Mouse (Mus musculus) CH12.LX (cell line): ENCODE results near the gene Myo15b. TPM values are rescaled to one million over a fixed set of nuclear protein-coding genes. Genes with fewer than 3 reads are reported as not detected.

Experiments
- DNase-seq: peaks from one replicate; pipeline ENCODE4 v3.0.0-alpha.2; 2013; ENCODE audit errors: extremely low read depth
- H3K27ac ChIP-seq: 2 replicates; pipeline ENCODE4 v1.5.1; 2012; ENCODE audit warnings: low read depth, mild to moderate bottlenecking, control low read depth, moderate library complexity; ENCODE audit not compliant: insufficient read depth
- H3K27me3 ChIP-seq: replicated peaks from 2 replicates; pipeline ENCODE3; 2012; ENCODE audit warnings: inconsistent platforms
- H3K36me3 ChIP-seq, 2 experiments: replicated peaks in 1 of 2; 2 replicates each; pipeline versions ENCODE3 to v1.6.1; 2012; ENCODE audit warnings: inconsistent platforms in 1 of 2, low read length in 1 of 2, mild to moderate bottlenecking in 1 of 2, mixed read lengths in 1 of 2, moderate library complexity in 1 of 2; ENCODE audit not compliant: control insufficient read depth in 1 of 2, insufficient read depth in 1 of 2
- H3K4me1 ChIP-seq, 2 experiments: 2 replicates each; pipeline ENCODE4 v1.6.1; 2012; ENCODE audit warnings: inconsistent platforms in 1 of 2, moderate library complexity in 1 of 2; ENCODE audit not compliant: insufficient read depth in 2 of 2, control insufficient read depth in 1 of 2
- H3K4me2 ChIP-seq: 2 replicates; pipeline ENCODE4 v1.6.1; 2012; ENCODE audit warnings: low read depth, mild to moderate bottlenecking, control low read depth; ENCODE audit not compliant: poor library complexity, insufficient read depth, severe bottlenecking
- H3K4me3 ChIP-seq, 3 experiments: fragments of 150-350 bp in 1 of 3; sonication (generic) in 1 of 3; replicated peaks in 1 of 3; 2 replicates each; pipeline versions ENCODE3 to v1.5.1; 2011 to 2012; ENCODE audit warnings: low read depth in 2 of 3, low read length in 2 of 3, mild to moderate bottlenecking in 2 of 3, moderate library complexity in 2 of 3, control low read depth in 1 of 3, improper control_type of control experiment in 1 of 3, inconsistent platforms in 1 of 3, mixed read lengths in 1 of 3; ENCODE audit not compliant: poor library complexity in 1 of 3
- H3K79me2 ChIP-seq: replicated peaks from 2 replicates; pipeline ENCODE4 v1.6.1; 2012; ENCODE audit warnings: mild to moderate bottlenecking, moderate library complexity; ENCODE audit not compliant: control insufficient read depth, poor library complexity, insufficient read depth, severe bottlenecking; ENCODE audit errors: extremely low read depth
- H3K9ac ChIP-seq: 2 replicates; pipeline ENCODE4 v1.6.1; 2012; ENCODE audit warnings: low read depth, mild to moderate bottlenecking, control low read depth, moderate library complexity; ENCODE audit not compliant: insufficient read depth
- H3K9me3 ChIP-seq: replicated peaks from 2 replicates; pipeline ENCODE3; 2012; ENCODE audit warnings: low read length, inconsistent platforms, mixed read lengths
- BHLHE40 ChIP-seq: IDR thresholded peaks from 2 replicates; pipeline ENCODE4 v1.6.1; 2011; ENCODE audit warnings: mild to moderate bottlenecking, low read depth, low read length, improper control_type of control experiment
- ELF1 ChIP-seq: IDR thresholded peaks from 2 replicates; pipeline ENCODE4 v1.6.1; 2014; ENCODE audit warnings: low read depth, mild to moderate bottlenecking, inconsistent platforms, low read length, improper control_type of control experiment
- EP300 ChIP-seq: IDR thresholded peaks from 2 replicates; pipeline ENCODE4 v1.6.1; 2011; ENCODE audit warnings: low read length, improper control_type of control experiment
- ETS1 ChIP-seq: conservative IDR thresholded peaks from 2 replicates; pipeline ENCODE4 v1.6.1; 2012; ENCODE audit warnings: low read depth, mild to moderate bottlenecking, inconsistent platforms, low read length, improper control_type of control experiment, moderate library complexity
- HCFC1 ChIP-seq: IDR thresholded peaks from 2 replicates; pipeline ENCODE4 v1.6.1; 2012; ENCODE audit warnings: low read depth, mild to moderate bottlenecking, inconsistent platforms, low read length, improper control_type of control experiment
- JUND ChIP-seq: conservative IDR thresholded peaks from 2 replicates; pipeline ENCODE4 v1.6.1; 2011; ENCODE audit warnings: low read depth, low read length, improper control_type of control experiment
- KAT2A ChIP-seq: IDR thresholded peaks from 2 replicates; pipeline ENCODE4 v1.6.1; 2012; ENCODE audit warnings: low read length, improper control_type of control experiment, inconsistent platforms; ENCODE audit not compliant: insufficient replicate concordance
- MAX ChIP-seq: IDR thresholded peaks from 2 replicates; pipeline ENCODE4 v1.6.1; 2011; ENCODE audit warnings: low read length, improper control_type of control experiment
- MEF2A ChIP-seq: IDR thresholded peaks from 2 replicates; pipeline ENCODE4 v1.6.1; 2014; ENCODE audit warnings: low read depth, mild to moderate bottlenecking, inconsistent platforms, low read length, improper control_type of control experiment, borderline replicate concordance
- MXI1 ChIP-seq: IDR thresholded peaks from 2 replicates; pipeline ENCODE4 v1.6.1; 2011; ENCODE audit warnings: mild to moderate bottlenecking, low read depth, low read length, improper control_type of control experiment
- MYC ChIP-seq: IDR thresholded peaks from 2 replicates; pipeline ENCODE4 v1.6.1; 2011; ENCODE audit warnings: low read depth, mild to moderate bottlenecking, improper control_type of control experiment, low read length
- NELFE ChIP-seq: IDR thresholded peaks from 2 replicates; pipeline ENCODE4 v1.6.1; 2011; ENCODE audit warnings: low read depth, low read length, improper control_type of control experiment
- NRF1 ChIP-seq: IDR thresholded peaks from 2 replicates; pipeline ENCODE4 v1.6.1; 2014; ENCODE audit warnings: low read depth, mild to moderate bottlenecking, inconsistent platforms, low read length, improper control_type of control experiment, moderate library complexity
- PAX5 ChIP-seq: IDR thresholded peaks from 2 replicates; pipeline ENCODE4 v1.6.1; 2012; ENCODE audit warnings: low read length, inconsistent platforms, mixed read lengths
- POLR2A ChIP-seq: IDR thresholded peaks from 2 replicates; pipeline ENCODE4 v1.6.1; 2011; ENCODE audit warnings: low read depth, mild to moderate bottlenecking, improper control_type of control experiment, low read length
- POLR2AphosphoS2 ChIP-seq: IDR thresholded peaks from 2 replicates; pipeline ENCODE4 v1.6.1; 2011; ENCODE audit warnings: low read depth, low read length, improper control_type of control experiment
- SIN3A ChIP-seq: IDR thresholded peaks from 2 replicates; pipeline ENCODE4 v1.6.1; 2012; ENCODE audit warnings: low read length, improper control_type of control experiment, inconsistent platforms
- TCF12 ChIP-seq: IDR thresholded peaks from 2 replicates; pipeline ENCODE4 v1.6.1; 2014; ENCODE audit warnings: low read depth, mild to moderate bottlenecking, inconsistent platforms, low read length, improper control_type of control experiment
- USF1 ChIP-seq: IDR thresholded peaks from 2 replicates; pipeline ENCODE4 v1.6.1; 2014; ENCODE audit warnings: low read depth, mild to moderate bottlenecking, inconsistent platforms, low read length, improper control_type of control experiment
- USF2 ChIP-seq: conservative IDR thresholded peaks from 2 replicates; pipeline ENCODE4 v1.6.1; 2011; ENCODE audit warnings: low read depth, low read length, improper control_type of control experiment
- ZKSCAN1 ChIP-seq: IDR thresholded peaks from 2 replicates; pipeline ENCODE4 v1.6.1; 2012; ENCODE audit warnings: low read depth, inconsistent platforms, low read length, improper control_type of control experiment, borderline replicate concordance
- ZMIZ1 ChIP-seq: IDR thresholded peaks from 2 replicates; pipeline ENCODE4 v1.6.1; 2012; ENCODE audit warnings: low read depth, mild to moderate bottlenecking, inconsistent platforms, low read length, improper control_type of control experiment
- dilution Hi-C: fragments of 300-500 bp; cut with MboI; formaldehyde crosslinking; loops from 2 replicates; pipeline ENCODE4 v1.14.3; 2020; ENCODE audit warnings: low sequenced_read_pairs; ENCODE audit not compliant: extremely low pct_unique_long_range_greater_than_20kb, extremely low pct_ligation_motif_present
- in situ Hi-C: fragments of 300-500 bp; cut with MboI; formaldehyde crosslinking; loops from 3 replicates; pipeline ENCODE4 v1.14.3; 2019; ENCODE audit warnings: low sequenced_read_pairs, low pct_ligation_motif_present, low pct_unique_long_range_greater_than_20kb, mixed read lengths
- polyA plus RNA-seq: library from polyadenylated mRNA; unstranded; fragments of >175 nt; gene quantifications from 2 replicates; pipeline ENCODE4 v1.2.1, GENCODE M21; 2012; ENCODE audit warnings: low read depth; ENCODE audit not compliant: insufficient read length
- total RNA-seq, 2 experiments: library from RNA; depleted of rRNA; stranded (reverse); fragments of 300-350 nt in 1 of 2; fragments of >200 nt in 1 of 2; gene quantifications; 2 replicates each; pipeline ENCODE4 v1.2.3; 2012 to 2014

Gene Myo15b
- total and polyA plus RNA-seq, 3 experiments = 0.21 to 0.43 TPM; not detected in 1

DNA sequence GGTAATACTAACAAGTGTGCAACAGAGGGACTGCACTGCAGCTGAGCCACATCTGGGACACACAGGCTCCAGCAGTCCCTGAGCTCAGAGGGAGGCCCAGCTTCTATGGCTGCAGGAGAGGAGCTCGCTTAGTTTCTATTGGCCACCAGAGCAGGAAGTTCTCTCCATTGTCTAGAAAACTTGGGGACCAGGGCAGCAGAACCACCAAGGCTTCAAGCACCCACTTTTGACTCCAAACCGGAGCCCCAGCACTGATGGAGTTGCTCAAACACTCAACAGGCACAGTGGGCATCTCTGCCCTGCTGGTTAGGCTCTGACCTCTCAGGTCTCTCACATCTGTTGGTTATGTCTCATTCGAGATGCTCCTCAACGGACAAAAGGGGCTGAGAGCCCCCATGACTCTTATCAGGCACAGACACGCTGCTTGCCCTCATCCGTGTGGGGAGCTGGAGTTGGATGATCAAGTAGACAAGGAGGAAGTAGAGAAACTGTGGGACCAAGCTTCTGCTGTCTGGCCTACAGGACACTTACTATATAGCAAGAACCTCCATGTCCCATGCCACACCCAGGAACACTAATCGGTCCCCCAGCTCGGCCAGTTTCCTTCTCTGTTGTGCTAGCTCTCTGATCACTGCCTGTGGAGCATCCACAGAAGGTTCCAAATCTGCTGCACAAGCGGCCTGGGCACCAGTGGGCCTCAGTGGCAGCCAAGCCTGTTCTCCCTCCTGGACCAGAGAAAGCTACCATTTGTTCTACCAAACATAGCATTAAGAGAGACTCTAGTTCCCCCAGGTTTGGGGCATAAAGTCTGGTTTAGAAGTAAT is 43.3 kb downstream of the Myo15b start:
- Histone ChIP-seq H3K4me3 (no peak overlapping the region), H3K4me1 (peaks cover 31 to 91% of the 10 kb centered on the region in 2 experiments), H3K79me2 (no peaks in the 10 kb centered on the region), H3K27ac (no peak overlapping the region)
- no peak for DNase-seq
- dilution Hi-C loops = no loop called here
- TF ChIP-seq MEF2A (no peak), PAX5 (no peak), EP300 (no peak)
- TF ChIP-seq, all 38 proteins: peak for 0
- in situ Hi-C loops = no loop called here
- H3K4me2 ChIP-seq = no peak overlapping the region
- H3K36me3 ChIP-seq = peaks cover 12 to 68% of the 10 kb centered on the region in 2 experiments
- H3K9me3 ChIP-seq = no peaks in the 10 kb centered on the region
- H3K9ac ChIP-seq = no peak overlapping the region
- no peaks in the 10 kb centered on the region for H3K27me3 ChIP-seq

GRCm38 (mm10) chr11:115902177-115902576 is 44.0 kb downstream of the Myo15b start:
- Histone ChIP-seq H3K9me3 (no peaks in the 10 kb centered on the region), H3K9ac (no peak overlapping the region), H3K27ac (no peak overlapping the region), H3K27me3 (no peaks in the 10 kb centered on the region), H3K4me1 (peaks cover 31 to 97% of the 10 kb centered on the region in 2 experiments), H3K4me3 (no peak overlapping the region), H3K79me2 (no peaks in the 10 kb centered on the region), H3K36me3 (peaks cover 5 to 67% of the 10 kb centered on the region in 2 experiments), H3K4me2 (no peak overlapping the region)
- dilution Hi-C loops (no loop called here), in situ Hi-C loops (no loop called here)
- TF ChIP-seq MAX = no peak
- no peak for TF ChIP-seq MXI1
- no peak for TF ChIP-seq NELFE
- no peak for TF ChIP-seq ELF1
- no peak for DNase-seq

DNA sequence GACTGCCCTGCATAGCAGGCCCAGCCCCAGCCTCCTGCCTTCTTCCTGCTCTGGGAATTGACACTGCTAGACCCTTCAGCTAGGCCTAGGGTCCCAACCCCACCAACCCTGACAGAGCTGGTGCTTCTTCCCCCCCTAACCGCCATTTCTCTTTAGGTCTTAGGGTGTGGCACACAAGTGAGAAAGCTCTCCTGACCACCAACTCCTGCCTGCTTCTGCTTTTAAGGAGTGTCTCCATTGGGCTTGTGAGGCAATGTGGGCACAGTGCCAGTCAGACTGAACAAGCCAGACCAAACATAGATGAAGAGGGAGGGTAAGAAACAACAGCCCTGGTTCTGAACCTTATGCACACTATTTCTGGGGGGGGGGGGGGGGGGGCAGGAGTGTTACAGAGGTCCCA is 44.6 kb downstream of the Myo15b start:
- no peak overlapping the region for H3K9ac ChIP-seq
- no peak for TF ChIP-seq POLR2A
- no peak for TF ChIP-seq JUND
- TF ChIP-seq BHLHE40 = no peak
- TF ChIP-seq POLR2AphosphoS2 = no peak
- TF ChIP-seq TCF12 = no peak
- TF ChIP-seq NRF1 = no peak
- TF ChIP-seq MYC = no peak
- no peak for TF ChIP-seq KAT2A
- no peak for TF ChIP-seq SIN3A
- TF ChIP-seq ELF1 = no peak
- TF ChIP-seq USF2 = no peak
- no peak for TF ChIP-seq ZMIZ1
- no peak for TF ChIP-seq NELFE
- no peak for TF ChIP-seq ZKSCAN1
- no peak for TF ChIP-seq MXI1
- TF ChIP-seq HCFC1 = no peak
- TF ChIP-seq ETS1 = no peak
- TF ChIP-seq USF1 = no peak
- H3K9me3 ChIP-seq = no peaks in the 10 kb centered on the region
- peak; percentile 29 for DNase-seq
- in situ Hi-C loops (no loop called here), dilution Hi-C loops (no loop called here)
- H3K4me2 ChIP-seq = no peak overlapping the region
- no peaks in the 10 kb centered on the region for H3K79me2 ChIP-seq
- no peak overlapping the region for H3K27ac ChIP-seq
- H3K4me3 ChIP-seq = no peak overlapping the region
- no peaks in the 10 kb centered on the region for H3K27me3 ChIP-seq
- H3K4me1 ChIP-seq = peaks cover 31 to 93% of the 10 kb centered on the region in 2 experiments
- peaks cover 0 to 65% of the 10 kb centered on the region in 2 experiments for H3K36me3 ChIP-seq
